Mouse (Mus musculus) liver, embryonic 15.5 days (tissue): ENCODE measurements around the gene Nrxn3. TPM values are rescaled to one million over a fixed set of nuclear protein-coding genes. Genes with fewer than 3 reads are reported as not detected.

Source experiments
- ATAC-seq: fragments of 200-750 bp; cut with Nextera tagmentation; 2 replicates; pipeline ENCODE4 v1.8.0; 2017; ENCODE audit warnings: moderate number of reproducible peaks, mild to moderate bottlenecking, moderate library complexity; ENCODE audit not compliant: insufficient read depth
- H3K27ac ChIP-seq: fragments of 300-500 bp; sonication (generic); replicated peaks from 2 replicates; pipeline ENCODE4 v1.5.1; 2015; ENCODE audit warnings: mild to moderate bottlenecking, inconsistent platforms
- H3K27me3 ChIP-seq: fragments of 300-500 bp; sonication (generic); 2 replicates; pipeline ENCODE4 v1.6.1; 2015; ENCODE audit warnings: mild to moderate bottlenecking, inconsistent platforms
- H3K36me3 ChIP-seq: fragments of 300-500 bp; sonication (generic); replicated peaks from 2 replicates; pipeline ENCODE4 v1.6.1; 2015; ENCODE audit warnings: moderate library complexity, mild to moderate bottlenecking, inconsistent platforms
- H3K4me1 ChIP-seq: fragments of 300-500 bp; sonication (generic); replicated peaks from 2 replicates; pipeline ENCODE4 v1.6.1; 2015; ENCODE audit warnings: inconsistent platforms
- H3K4me2 ChIP-seq: fragments of 300-500 bp; sonication (generic); 2 replicates; pipeline ENCODE4 v1.6.1; 2015; ENCODE audit warnings: moderate library complexity, mild to moderate bottlenecking, inconsistent platforms
- H3K4me3 ChIP-seq: fragments of 300-500 bp; sonication (generic); replicated peaks from 2 replicates; pipeline ENCODE4 v1.5.1; 2015; ENCODE audit warnings: mild to moderate bottlenecking, inconsistent platforms
- H3K9ac ChIP-seq: fragments of 300-500 bp; sonication (generic); 2 replicates; pipeline ENCODE4 v1.6.1; 2015; ENCODE audit warnings: moderate library complexity, mild to moderate bottlenecking, inconsistent platforms
- H3K9me3 ChIP-seq: fragments of 300-500 bp; sonication (generic); replicated peaks from 2 replicates; pipeline ENCODE4 v1.6.1; 2016; ENCODE audit warnings: inconsistent platforms
- WGBS: fragments of 180-500 bp; shearing (Covaris S2); methylation state at CpG from one replicate; pipeline ENCODE4 v1.1.7; 2015; ENCODE audit warnings: mixed read lengths; ENCODE audit not compliant: insufficient replicate concordance; 5-methylcytosine and 5-hydroxymethylcytosine counted together
- polyA plus RNA-seq: library from polyadenylated mRNA; unstranded; fragments of >200 nt; fragmentation: Nextera tagmentation; extraction: Ambion mirVana; gene quantifications from 2 replicates; pipeline ENCODE4 v1.2.1, GENCODE M21; 2015

Gene Nrxn3
- polyA plus RNA-seq, 1 experiment from 2014 or later: 0.38 TPM

- ATAC-seq: peak; percentile 95
- Histone ChIP-seq H3K27ac (peak overlapping the region; percentile 99), H3K9me3 (no peaks in the 10 kb centered on the region), H3K4me2 (peak overlapping the region; percentile 79), H3K36me3 (no peaks in the 10 kb centered on the region), H3K27me3 (0 out of 2 replicates have a peak, but pooled peaks cover 3% of the 10 kb centered on the region), H3K4me3 (peak overlapping the region; percentile 38), H3K9ac (peak overlapping the region; percentile 64), H3K4me1 (peaks cover 59% of the 10 kb centered on the region)
- 10% methylated on average over 10 of the region's 10 CpGs for WGBS
These were observed 261.1 kb downstream of the Nrxn3 start for GRCm38 (mm10) chr12:88983688-88984330.

GRCm38 (mm10) chr12:88984375-88984774 is 261.7 kb downstream of the Nrxn3 start:
- Histone ChIP-seq H3K4me3 (peak overlapping the region; percentile 39), H3K4me1 (peaks cover 59% of the 10 kb centered on the region), H3K27ac (peak overlapping the region; percentile 99), H3K9ac (peak overlapping the region; percentile 64), H3K4me2 (peak overlapping the region; percentile 79), H3K36me3 (no peaks in the 10 kb centered on the region), H3K9me3 (no peaks in the 10 kb centered on the region), H3K27me3 (0 out of 2 replicates have a peak, but pooled peaks cover 3% of the 10 kb centered on the region)
- 4% methylated on average over 8 of the region's 8 CpGs for WGBS
- peak; percentile 94 for ATAC-seq

DNA sequence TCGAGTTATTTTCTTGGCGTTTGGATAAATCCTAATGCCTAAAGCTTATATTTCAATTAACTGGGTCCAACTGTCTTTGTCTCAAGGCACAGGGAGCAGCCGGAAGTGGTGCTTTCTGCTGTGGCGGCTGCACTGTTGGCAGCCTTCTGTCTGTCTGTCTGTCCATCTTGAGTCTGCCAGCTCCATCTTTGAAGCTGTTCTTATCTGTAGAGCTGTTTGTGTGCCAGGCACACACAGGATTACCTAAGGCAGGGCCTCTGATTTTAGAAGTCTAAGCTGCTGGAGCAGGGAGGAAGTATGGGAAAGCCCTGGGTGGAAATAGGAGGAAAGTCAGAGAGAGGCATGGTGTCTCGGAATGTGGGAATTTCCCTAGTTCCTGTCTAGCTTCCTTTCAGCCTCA is 262.1 kb downstream of the Nrxn3 start:
- Histone ChIP-seq H3K27me3 (0 out of 2 replicates have a peak, but pooled peaks cover 3% of the 10 kb centered on the region), H3K9ac (peak overlapping the region; percentile 50), H3K9me3 (no peaks in the 10 kb centered on the region), H3K27ac (peak overlapping the region; percentile 99), H3K4me1 (peaks cover 59% of the 10 kb centered on the region), H3K36me3 (no peaks in the 10 kb centered on the region), H3K4me2 (peak overlapping the region; percentile 79), H3K4me3 (peak overlapping the region; percentile 39)
- peak; percentile 42 for ATAC-seq
- 15% methylated on average over 5 of the region's 5 CpGs for WGBS

DNA sequence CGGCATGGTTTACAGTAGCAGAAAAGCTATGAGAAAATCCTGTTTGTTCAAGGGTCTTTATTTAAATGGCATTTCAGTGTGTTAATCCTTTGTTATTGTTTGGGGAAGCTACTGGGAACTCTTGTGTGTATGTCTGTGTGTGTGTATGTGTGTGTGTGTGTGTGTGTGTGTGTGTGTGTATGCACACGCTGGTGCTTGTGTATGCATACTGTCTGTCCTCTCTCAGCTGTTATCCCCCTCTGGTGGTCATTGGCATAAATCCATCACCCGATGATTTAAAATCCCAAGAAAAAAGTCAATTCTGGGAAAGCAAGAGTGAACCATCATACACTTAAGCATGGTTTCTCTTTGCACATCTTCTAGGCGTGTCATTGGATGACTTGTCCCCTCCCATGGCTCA is 264.4 kb downstream of the Nrxn3 start:
- Histone ChIP-seq H3K36me3 (no peaks in the 10 kb centered on the region), H3K9me3 (no peaks in the 10 kb centered on the region), H3K27ac (no peak overlapping the region), H3K4me1 (peaks cover 59% of the 10 kb centered on the region), H3K4me3 (no peak overlapping the region), H3K4me2 (no peak overlapping the region), H3K9ac (no peak overlapping the region), H3K27me3 (0 out of 2 replicates have a peak, but pooled peaks cover 3% of the 10 kb centered on the region)
- 59% methylated on average over 4 of the region's 4 CpGs for WGBS
- no peak for ATAC-seq

DNA sequence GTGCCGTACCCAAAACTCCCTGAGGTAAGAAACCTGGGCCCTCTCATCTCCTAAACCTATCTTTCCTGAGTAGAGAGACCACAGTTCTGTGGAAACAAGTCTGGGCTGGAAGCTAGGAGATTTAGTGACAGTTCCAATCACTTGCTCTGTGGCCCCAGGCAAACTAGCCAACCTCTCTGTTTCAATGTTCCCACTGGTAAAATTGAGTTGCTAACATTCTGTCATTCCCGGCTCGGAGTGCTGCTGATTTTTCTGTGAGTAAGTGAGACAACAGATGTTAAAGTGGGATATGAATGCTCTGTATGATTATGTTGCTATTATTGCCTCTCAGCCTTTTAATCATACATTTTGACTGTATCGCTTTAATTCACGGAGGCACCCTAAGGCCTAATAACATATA is 268.1 kb downstream of the Nrxn3 start:
- no peaks in the 10 kb centered on the region for H3K36me3 ChIP-seq
- no peak for ATAC-seq
- WGBS: 83% methylated on average over 5 of the region's 5 CpGs
- H3K9ac ChIP-seq: no peak overlapping the region
- H3K27ac ChIP-seq: no peak overlapping the region
- no peak overlapping the region for H3K4me2 ChIP-seq
- H3K27me3 ChIP-seq: 0 out of 2 replicates have a peak, but pooled peaks cover 3% of the 10 kb centered on the region
- H3K4me1 ChIP-seq: peaks cover 27% of the 10 kb centered on the region
- H3K4me3 ChIP-seq: no peak overlapping the region
- no peaks in the 10 kb centered on the region for H3K9me3 ChIP-seq

DNA sequence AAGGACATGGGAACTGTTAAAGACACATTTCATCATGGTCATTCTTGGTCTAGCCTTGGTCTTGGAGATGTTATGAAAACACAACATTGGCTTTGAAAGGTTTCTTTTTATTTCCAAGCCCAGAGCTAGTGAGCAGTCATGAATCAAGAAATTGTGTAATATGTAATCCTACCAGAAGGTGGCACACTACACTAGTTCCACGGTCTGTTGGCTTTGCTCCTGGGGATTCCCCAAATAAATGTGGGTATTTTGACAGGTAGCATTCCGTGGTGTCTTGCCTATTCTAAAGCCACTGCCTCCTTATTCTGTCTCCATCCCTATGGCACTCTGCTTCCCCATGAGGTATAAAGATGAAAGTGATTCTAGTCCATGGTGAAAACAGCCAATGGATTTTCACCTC is 269.5 kb downstream of the Nrxn3 start:
- Histone ChIP-seq H3K4me1 (peaks cover 14% of the 10 kb centered on the region), H3K36me3 (no peaks in the 10 kb centered on the region), H3K9ac (no peak overlapping the region), H3K27me3 (0 out of 2 replicates have a peak, but pooled peaks cover 3% of the 10 kb centered on the region), H3K4me2 (no peak overlapping the region), H3K4me3 (no peak overlapping the region), H3K27ac (no peak overlapping the region), H3K9me3 (no peaks in the 10 kb centered on the region)
- WGBS: 1% methylated on average over 2 of the region's 2 CpGs
- peak; percentile 51; the same call in 1 of the 2 replicates for ATAC-seq

- no peak for ATAC-seq
These were observed 271.1 kb downstream of the Nrxn3 start for GRCm38 (mm10) chr12:88993788-88994187.

GRCm38 (mm10) chr12:89016436-89016835 is 293.8 kb downstream of the Nrxn3 start:
- no peaks in the 10 kb centered on the region for H3K9me3 ChIP-seq
- no peak for ATAC-seq
- H3K4me1 ChIP-seq: no peaks in the 10 kb centered on the region
- no peaks in the 10 kb centered on the region for H3K27me3 ChIP-seq
- H3K36me3 ChIP-seq: no peaks in the 10 kb centered on the region
- no peak overlapping the region for H3K4me3 ChIP-seq
- WGBS: 67% methylated on average over 1 of the region's 1 CpGs
- H3K4me2 ChIP-seq: no peak overlapping the region
- H3K9ac ChIP-seq: no peak overlapping the region
- no peak overlapping the region for H3K27ac ChIP-seq

More at GRCm38 (mm10) chr12:88993788-88994187, 271.1 kb downstream of the Nrxn3 start:
- Histone ChIP-seq H3K36me3 (no peaks in the 10 kb centered on the region), H3K9me3 (no peaks in the 10 kb centered on the region), H3K4me3 (no peak overlapping the region), H3K27ac (no peak overlapping the region), H3K4me1 (peaks cover 3% of the 10 kb centered on the region; the same call in 1 of the 2 replicates), H3K27me3 (no peaks in the 10 kb centered on the region), H3K4me2 (no peak overlapping the region), H3K9ac (no peak overlapping the region)
- WGBS: 68% methylated on average over 4 of the region's 4 CpGs

DNA sequence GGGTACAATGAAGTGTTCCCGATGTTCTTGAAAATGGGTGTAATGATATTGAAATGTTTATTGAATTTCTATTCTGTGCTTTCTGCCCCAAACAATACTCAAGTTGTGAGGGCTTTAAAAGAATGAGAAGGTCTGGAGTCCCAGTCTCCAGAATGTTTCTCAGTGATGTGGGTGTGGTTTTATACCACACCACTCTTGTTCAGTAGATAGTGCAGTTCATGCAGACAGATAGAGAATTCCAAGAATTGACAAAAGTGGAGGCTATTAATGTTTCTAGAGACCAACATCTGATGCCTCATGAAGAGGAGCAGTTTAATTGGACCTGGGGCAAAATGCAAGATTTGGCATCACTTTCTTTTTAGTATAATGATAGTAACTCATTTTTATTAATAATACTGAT is 302.5 kb downstream of the Nrxn3 start:
- no peak for ATAC-seq
- no peak overlapping the region for H3K27ac ChIP-seq
- no peaks in the 10 kb centered on the region for H3K36me3 ChIP-seq
- no peak overlapping the region for H3K9ac ChIP-seq
- no peak overlapping the region for H3K4me2 ChIP-seq
- H3K27me3 ChIP-seq: no peaks in the 10 kb centered on the region
- no peaks in the 10 kb centered on the region for H3K9me3 ChIP-seq
- no peak overlapping the region for H3K4me3 ChIP-seq
- WGBS: 83% methylated on average over 1 of the region's 1 CpGs
- no peaks in the 10 kb centered on the region for H3K4me1 ChIP-seq

DNA sequence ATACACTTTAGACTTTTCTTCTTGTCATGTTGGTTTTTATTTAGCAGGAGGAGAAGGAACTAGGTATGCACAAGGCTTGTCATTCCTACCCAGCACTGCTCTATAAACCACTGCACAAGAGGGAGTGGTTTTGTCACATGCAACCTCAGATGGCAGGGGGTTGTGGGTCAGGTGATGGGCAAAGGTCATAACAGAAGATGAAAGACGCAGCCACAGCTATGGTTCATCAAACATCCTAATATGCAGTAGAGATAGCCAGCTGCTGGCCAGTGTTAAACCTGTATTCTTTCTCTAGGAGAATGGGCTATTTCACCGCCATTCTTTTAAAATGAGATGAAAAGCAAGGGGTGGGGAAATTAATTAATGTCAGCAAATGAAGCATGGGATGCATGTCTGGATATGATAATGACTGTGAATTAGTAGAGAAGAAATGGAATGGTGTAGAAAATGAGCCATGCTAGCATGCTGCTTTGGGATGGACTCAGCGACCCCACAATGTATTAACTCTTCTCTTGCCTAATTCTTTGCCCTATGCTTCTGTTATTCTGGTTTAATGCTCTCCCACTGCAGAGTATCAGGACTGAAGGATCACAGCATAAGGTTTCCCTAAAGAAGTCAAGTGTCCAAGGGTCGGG is 313.4 kb downstream of the Nrxn3 start:
- no peak for ATAC-seq
- Histone ChIP-seq H3K36me3 (no peaks in the 10 kb centered on the region), H3K9ac (no peak overlapping the region), H3K4me3 (no peak overlapping the region), H3K27ac (no peak overlapping the region), H3K27me3 (no peaks in the 10 kb centered on the region), H3K9me3 (no peaks in the 10 kb centered on the region), H3K4me1 (no peaks in the 10 kb centered on the region), H3K4me2 (no peak overlapping the region)
- WGBS: 43% methylated on average over 4 of the region's 4 CpGs

DNA sequence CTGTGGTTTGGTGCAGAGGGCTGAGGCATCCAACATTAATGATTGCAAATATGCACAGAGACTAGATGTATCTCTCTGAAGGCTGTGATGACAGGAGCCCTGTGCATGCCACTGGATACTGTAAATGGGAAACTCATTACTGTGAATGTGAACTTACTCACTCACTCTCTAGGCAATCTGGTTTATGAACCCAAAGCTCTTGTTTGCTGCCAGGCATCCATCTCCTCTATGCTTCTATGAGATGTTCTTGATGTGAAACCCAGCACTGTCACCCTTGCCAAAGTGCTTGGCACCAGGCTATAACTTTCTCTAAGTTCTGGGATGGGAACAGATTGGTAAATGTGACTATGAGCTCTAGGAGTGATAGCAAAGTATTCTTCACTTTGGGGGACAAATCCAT is 317.5 kb downstream of the Nrxn3 start:
- no peak for ATAC-seq
- Histone ChIP-seq H3K4me2 (no peak overlapping the region), H3K4me1 (no peaks in the 10 kb centered on the region), H3K27me3 (no peaks in the 10 kb centered on the region), H3K27ac (no peak overlapping the region), H3K4me3 (no peak overlapping the region), H3K9me3 (no peaks in the 10 kb centered on the region), H3K36me3 (no peaks in the 10 kb centered on the region), H3K9ac (no peak overlapping the region)
